Mouse (Mus musculus): Measurements from ENCODE around the gene Vezf1. TPM values are rescaled to one million over a fixed set of nuclear protein-coding genes. Genes with fewer than 3 reads are reported as not detected.

Vezf1 gene
- total RNA-seq, 4 experiments from 2014 or later: 25.0 to 26.5 (median 25.7) TPM

DNA sequence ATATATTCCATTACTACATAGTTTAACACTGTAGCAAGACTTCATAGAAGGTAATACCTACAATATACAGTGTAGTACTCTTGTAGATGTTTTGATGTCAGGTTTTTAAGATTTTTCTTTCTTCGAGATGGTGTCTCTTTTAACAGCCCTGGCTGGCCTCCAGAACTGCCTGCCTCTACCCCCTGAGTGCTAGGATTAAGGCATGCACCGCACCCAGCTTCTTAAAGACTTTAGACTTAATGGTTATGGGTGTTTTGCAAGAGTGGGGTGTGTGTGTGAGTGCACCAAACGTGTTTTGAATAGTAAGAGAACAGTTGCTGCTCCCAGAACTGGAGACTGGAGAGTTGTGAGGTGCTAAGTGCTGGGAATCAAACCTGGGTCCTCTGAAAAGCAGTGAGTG, 14.3 kb upstream of the Vezf1 start:
- DNase-seq (ENCODE audit: low spot score in 2 of 2): no peak

DNA sequence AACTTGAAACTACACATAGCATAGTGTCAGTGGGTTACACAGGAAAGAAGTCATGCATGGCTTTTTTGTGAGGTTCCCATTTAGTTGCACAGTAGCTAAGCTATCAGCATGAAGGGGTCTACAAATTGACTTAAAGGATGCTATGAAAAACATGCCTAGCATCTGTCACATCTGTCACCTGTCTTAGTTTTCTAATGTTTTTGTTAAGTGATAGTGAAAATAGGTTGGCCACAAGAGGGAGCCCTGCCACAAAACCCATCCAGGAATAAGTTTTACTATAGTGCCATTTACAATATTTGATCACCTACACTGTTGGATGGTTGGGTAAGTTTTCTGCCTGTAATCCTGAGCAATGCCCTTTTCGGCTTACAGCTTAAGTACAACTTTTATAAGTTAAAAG, 13.5 kb upstream of the Vezf1 start:
- peak in 1 of 2 experiments; percentile 40 for DNase-seq (ENCODE audit: low spot score in 2 of 2)

DNA sequence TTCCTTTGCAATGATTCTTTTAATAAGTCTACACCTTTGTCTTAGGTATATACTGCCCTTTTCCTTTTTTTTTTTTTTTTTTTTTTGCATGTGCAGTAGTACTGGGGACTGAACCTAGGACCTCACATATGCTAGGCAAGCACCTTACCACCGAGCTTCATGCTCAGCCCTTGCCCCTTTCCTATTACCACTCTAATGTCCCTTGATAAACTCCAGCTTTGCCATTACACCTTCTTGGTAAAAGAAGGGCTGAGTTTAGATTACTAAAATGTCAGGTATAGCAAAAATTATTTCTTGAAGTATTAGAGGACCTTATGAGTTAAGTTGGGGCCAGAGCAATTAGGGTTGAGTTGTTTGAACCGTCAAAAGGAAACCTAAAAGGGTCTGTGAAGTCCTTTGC, 12.3 kb upstream of the Vezf1 start:
- DNase-seq (ENCODE audit: low spot score in 2 of 2): no peak

DNA sequence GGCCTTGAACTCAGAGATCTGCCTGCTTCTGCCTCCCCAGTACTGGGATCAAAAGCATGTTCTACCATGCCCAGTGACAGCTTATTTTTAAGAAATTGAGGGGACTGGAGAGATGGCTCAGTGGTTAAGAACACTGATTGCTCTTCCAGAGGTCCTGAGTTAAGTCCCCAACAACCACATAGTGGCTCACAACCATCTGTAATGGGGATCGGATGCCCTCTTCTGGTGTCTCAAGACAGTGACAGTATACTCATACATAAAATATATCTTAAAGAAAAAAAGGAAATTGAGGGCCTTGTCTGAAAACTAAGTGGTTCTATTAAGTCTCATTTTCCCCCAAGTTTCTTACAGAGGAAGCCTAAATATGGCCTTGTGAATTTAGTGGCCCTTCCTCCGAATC, 10.3 kb upstream of the Vezf1 start:
- DNase-seq (ENCODE audit: low spot score in 2 of 2): no peak

DNA sequence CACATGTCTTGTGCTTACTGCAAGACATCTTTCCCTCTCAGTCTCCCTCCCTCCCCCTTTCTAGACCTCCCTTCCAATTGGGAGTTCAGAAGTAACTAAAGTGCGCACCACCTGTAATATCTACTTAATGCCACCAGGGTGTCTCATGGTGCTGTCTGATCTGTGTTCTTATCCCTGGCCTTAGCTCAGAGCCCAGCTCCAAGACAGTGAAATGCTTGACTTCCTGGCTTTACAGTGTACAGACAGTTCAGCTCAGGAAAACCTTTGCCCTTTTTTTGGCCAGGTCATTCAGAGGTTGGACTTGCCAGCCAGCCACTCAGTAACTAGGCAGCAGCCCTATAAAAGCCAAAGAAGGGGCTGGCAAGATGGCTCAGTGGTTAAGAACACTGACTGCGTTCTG, 8.9 kb upstream of the Vezf1 start:
- peak in 1 of 2 experiments; percentile 32 for DNase-seq (ENCODE audit: low spot score in 2 of 2)

DNA sequence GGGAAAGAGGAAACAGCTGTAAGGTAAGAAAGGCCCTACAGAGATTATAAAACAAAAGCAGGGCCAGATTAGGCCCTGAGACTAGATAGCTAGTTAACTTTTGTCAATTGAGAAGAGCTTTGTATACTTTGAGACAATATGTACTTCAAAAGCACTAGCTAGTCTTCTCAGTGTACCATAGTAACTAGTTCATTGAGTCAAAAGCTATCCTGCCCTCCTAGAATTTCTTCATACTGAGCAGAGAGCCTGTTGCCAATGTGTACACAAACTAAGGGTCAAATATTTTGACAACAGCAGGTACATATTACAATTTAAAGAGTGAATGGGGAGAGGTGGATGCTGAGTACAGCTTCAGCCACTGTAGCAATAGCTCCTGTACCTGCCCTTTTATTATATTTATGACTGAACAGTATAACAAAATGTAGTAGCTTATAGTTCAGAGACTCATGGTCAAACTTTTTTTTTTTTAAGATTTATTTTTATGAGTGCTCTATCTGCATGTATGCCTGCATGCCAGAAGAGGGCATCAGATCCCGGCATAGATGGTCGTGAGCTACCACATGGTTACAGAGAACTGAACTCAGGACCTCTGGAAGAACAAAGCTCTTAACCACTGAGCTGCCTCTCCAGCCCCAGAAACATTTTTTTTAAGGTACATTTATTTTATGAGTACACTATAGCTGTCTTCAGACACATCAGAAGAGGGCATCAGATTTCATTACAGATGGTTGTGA, 6.0 kb upstream of the Vezf1 start:
- no peak for DNase-seq (ENCODE audit: low spot score in 2 of 2)

DNA sequence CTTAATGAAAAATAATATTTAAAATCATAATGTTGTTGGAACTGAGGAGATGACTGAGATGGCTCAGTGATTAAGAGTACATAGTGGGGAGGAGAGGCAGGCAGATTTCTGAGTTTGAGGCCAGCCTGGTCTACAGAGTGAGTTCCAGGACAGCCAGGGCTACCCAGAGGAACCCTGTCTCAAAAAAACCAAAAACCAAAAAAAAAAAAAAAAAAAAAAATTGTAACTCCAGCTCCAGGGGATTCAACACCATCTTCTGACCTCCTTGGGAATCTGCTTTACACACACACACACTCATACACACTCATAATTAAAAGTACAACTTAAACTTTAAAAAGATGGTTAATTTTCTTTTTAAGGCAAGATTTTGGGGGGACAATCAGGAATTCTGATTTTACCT, 2.3 kb upstream of the Vezf1 start:
- DNase-seq (ENCODE audit: low spot score in 2 of 2): no peak

DNA sequence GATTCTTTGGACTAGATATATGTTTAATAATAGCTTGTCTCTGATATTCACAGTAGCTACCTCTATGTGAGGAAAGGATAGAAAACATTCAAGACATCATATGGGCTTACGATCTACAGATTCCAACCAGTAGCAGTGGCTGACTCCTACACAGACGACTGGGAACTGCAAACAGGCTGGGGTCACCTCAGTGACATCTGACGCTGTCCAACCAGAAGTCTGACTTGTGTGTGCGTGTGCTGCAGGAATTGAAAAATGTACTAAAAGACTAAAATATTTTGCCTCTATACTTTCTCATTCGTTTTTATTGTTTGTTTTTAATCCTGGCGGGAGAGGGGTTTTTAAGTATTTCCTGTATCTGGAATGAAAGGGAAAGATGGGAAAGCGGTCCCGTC, 891 bp upstream of the Vezf1 start:
- DNase-seq (ENCODE audit: low spot score in 2 of 2): no peak

DNA sequence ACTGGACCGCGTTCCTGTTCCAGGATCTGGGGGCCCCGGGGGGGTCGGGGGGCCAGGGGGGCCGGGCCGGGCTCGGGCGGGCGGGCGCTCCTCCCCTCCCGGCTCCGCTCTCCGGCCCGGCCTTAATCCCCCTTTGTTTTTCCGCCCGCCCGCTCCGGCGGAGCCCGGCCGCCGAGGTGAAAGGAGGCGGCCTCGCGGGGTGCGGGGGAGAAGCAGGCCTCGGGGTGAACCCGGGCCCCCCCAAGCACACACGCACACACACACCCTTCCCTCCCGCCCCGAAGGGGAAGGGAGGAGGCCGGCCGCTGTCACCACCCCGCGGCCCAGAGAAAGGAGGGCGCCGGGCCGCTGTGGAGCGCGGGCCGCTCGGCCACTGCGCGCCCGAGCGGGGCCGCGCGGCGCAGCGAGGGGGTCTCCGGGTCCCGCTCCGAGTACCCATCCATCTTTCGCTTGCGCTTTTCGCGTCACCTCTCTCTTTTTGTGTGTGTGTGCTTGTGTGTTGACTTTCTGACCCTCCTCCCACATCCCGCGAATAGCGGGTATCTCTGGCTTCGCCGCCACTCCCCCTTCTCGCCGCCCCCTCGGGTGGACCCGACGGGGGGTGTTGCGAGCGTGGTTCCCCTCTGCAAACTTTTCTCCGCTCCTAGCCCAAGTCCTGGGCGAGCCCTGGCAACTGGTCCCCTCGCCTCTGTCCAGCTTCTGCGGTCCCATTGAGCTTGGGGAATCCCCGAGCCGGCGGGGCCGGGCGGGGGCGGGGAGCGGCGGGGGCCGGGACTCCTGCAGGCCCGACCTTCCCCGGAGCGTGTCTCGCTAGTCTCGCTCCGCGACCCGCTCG, 549 bp downstream of the Vezf1 start:
- no peak for DNase-seq (ENCODE audit: low spot score in 2 of 2)

DNA sequence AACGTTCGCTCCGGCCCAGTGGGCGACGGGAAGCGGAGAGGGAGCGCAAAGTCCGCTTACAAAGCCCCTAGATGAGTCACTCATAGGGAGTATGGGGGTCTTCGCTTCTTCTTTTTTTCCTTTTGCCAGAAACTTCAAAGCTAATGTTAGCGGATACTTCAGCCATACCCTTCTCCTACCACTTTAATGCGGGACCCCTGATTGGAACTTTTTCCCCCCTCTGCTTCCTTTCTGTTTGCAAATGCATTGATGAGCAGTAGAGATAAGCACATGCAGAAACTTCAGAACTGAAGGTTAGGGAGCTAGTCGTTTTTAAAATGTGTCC, 1.1 kb downstream of the Vezf1 start:
- no peak for DNase-seq (ENCODE audit: low spot score in 2 of 2)

DNA sequence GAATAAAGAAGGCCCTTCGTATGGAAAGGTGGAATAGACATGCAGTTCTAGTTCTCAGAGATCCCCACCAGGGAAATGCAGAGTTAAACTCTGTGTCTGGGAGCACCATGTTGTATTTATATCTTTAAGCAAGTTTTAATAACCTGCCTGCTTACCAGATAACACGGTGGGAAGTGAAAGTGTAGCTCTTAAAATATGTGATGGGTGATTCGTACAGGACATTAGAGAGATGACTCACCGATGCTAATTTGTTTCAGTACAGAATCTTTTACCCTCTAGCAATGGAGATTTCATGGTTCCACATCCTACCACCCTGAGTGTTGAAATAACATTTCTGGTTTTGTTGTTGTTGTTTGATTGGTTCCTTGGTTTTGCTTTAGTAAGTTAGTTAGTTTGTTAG, 2.3 kb downstream of the Vezf1 start:
- no peak for DNase-seq (ENCODE audit: low spot score in 2 of 2)

DNA sequence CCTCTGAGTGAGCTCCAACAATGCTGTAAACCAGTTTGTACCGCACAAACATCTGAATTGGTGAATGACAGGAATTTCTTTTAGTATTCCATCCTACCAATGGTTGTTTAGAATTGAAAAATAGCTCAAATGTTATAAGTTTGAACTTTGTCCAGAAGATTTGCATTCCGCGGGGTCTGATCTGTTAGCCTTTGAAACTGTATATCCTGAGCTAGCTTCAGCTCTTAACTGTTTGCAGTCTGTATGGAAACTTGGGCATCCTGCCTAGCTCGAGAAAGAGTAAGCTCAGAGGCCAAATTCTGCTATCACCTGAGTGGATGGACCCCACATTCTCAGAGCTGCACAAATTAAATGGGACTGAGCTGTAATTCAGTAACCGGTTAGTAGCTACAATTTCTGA, 3.0 kb downstream of the Vezf1 start:
- no peak for DNase-seq (ENCODE audit: low spot score in 2 of 2)

DNA sequence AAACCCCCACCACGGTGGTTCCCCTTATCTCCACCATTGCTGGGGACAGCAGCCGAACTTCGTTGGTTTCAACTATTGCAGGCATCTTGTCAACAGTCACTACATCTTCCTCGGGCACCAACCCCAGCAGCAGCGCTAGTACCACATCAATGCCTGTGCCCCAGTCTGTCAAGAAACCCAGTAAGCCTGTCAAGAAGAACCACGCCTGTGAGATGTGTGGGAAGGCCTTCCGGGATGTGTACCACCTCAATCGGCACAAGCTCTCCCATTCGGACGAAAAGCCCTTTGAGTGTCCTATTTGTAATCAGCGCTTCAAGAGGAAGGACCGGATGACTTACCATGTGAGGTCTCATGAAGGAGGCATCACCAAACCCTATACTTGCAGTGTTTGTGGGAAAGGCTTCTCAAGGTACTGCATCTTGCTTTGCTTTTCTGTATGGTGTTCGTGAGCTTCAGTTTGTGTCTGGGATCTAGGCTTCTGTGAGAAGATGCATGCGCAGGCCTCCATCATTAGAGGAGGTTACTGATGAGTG, 5.3 kb downstream of the Vezf1 start:
- no peak for DNase-seq (ENCODE audit: low spot score in 2 of 2)

DNA sequence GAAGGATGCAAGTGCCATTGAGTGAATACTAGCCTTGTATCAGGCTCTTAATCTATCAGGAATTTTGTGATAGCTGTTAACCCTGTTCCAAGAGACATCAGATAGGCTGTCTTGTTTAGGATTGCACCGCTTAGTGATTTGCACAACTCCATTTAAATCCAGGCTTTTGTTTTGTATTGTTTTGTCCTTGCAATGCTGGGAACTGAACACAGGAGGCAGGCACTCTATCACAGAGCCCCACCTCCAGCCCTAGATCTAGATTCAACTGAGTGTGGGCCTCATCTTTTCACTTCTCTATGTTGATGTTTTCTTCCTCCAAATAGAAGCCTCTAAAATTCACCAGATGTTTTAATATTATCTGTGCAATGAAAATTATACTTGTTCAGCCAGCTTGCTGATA, 7.6 kb downstream of the Vezf1 start:
- no peak for DNase-seq (ENCODE audit: low spot score in 2 of 2)

DNA sequence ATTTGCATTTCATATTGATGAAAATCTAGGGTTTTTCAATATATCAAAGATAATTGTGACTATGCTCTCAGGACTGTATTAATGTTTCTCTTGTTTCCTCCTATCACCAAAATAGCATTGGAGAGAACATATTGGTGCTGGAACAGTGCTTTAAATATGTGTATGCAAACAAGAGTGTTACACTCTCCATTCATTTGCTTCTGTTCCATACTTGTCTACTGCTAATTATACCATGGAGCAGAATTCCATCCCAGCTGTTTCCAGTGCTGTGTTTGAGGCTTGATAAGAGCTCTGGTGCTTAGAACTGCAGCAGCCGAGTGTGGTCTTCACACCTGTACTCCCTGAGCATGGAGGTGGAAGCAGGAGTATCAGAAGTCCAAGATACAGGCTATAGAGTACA, 8.3 kb downstream of the Vezf1 start:
- no peak for DNase-seq (ENCODE audit: low spot score in 2 of 2)

DNA sequence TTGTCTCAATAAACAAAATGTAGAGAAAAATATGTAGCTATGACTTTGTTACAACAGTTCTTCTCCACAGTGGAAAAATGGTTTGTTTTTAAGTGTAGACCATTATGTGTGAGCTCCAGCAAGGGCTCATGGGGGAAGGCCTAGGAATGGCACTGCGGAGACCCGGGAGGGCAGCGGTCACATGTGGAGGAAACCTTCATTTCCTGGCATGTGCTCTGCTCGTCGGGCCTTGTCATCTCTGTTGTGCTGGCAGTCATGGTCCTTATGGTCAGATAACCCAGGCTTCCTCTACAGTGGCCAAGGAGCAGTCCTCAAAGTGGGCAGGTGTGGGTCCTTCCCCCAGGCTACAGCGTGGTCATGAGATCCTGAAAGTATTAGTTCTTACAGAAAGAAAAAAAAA, 15.6 kb downstream of the Vezf1 start:
- no peak for DNase-seq (ENCODE audit: low spot score in 2 of 2)

DNA sequence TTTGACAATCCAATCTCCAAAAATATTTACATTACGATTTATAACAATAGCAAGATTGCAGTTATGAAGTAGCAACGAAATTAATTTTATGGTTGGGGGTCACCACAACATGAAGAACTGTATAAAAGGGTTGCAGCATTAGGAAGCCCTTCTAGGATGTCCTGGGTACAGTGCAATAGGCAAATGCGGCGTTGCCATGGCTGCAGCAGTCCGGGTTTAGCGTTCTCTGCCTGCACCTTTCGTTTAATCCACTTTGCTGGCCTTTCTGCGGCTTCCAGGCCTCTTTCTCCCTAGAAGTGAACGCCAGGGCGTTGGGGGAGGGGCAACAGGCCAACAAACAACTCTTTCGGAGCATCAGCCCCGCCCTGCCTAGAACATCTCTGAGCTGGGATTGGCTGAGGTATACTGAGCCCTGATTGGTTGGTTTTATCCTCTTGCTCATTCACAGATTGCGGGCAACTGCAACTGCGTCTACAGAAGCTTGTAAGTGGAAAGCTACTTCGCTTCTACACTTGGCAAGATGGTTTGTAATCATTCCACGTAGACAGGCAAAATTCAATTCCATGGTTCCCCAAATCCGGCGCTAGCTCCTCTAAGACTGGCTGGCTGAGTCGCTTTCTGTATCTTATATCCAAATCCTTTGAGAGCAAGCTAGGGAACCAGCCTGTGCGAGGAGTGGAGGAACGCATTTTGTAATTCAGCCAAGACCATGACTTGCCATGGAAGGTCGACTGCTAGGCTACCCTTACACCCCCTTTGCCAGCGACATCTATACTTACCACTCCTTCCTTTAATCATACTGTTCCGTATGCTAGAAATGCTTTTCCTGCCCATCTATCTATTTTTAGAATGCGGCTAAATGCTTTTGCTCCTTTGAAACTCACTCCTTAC, 18.9 kb downstream of the Vezf1 start:
- peak; percentile 88 to 92 for DNase-seq (ENCODE audit: low spot score in 2 of 2)

DNA sequence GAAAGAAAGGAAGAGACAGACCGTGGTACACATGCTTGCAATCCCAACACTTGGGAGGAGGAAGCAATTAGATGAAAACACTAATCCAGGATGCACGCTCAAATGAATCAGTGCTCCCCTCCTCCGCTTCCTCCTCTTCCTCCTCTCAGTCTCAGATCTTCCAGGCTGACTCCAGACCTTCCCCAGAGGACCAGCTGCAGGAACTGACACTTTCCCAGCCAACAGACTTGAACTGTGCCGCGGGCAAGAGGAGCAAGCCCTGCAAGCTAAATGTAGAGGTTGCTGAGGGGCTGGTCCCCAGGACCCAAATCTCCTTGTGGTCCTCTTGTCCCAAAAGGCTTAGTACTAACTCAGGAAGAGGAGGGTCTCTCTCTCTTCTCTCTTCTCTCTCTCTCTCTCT, 21.1 kb downstream of the Vezf1 start:
- DNase-seq (ENCODE audit: low spot score in 2 of 2): no peak

DNA sequence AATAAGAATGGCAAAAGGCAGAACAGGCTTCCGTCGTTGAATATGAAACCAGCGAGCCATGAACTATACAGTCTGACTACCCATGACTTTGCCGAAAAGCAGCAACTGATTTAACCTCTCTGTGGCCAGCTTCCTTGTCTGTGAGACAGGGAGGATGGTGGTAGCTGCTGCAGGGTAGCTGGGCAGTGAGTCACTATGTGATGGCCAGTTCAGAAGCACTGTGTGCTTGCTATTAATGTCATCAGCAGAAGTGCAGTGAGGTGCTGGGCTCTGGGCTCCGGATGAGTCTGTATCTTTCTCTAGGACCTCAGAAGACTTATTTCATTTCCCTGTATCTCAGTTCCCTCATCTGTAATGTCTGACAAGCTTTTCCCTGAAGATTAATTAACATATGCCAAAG, 22.2 kb downstream of the Vezf1 start:
- no peak for DNase-seq (ENCODE audit: low spot score in 2 of 2)

DNA sequence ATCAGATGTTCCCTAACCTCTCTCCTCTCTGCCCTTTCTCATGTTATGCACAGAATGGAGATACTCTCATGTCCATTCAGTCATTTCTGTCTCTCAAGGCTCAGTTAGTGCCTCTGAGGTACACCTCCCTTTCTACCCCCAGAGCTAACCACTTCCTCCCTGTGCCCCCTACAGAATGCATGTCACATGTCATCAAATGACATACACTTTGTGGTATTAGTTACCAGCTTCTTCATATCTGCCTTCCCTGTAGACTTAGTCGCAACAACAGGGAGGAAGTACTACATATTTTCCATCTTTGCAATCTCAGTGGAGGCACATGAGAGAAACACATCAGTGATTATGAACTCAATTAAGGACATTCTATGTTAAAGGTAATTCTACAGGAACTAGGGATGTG, 23.9 kb downstream of the Vezf1 start:
- DNase-seq (ENCODE audit: low spot score in 2 of 2): no peak

DNA sequence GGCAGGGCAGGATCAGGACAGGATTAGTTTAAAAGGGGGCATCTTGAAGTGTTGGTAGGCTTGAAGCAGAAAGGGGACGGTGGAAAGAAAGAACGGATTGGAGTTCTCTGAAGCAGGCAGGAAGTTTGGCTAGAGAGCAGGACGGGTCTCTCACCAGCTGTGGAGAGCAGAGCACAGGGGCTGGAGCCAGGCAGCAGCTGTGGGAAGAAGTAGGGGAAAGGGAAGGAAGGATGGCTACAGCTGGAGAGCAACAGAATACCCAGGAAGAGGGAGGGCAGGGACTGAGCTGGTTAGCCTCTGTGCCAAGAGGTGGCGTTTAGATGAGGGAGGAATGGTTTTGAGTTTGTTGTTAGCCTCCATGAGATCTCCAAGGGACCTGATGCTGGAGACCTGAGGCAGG, 29.1 kb downstream of the Vezf1 start:
- no peak for DNase-seq (ENCODE audit: low spot score in 2 of 2)
